13 mouse cellular contexts compared by ENCODE assay signal in the genomic region with DNA sequence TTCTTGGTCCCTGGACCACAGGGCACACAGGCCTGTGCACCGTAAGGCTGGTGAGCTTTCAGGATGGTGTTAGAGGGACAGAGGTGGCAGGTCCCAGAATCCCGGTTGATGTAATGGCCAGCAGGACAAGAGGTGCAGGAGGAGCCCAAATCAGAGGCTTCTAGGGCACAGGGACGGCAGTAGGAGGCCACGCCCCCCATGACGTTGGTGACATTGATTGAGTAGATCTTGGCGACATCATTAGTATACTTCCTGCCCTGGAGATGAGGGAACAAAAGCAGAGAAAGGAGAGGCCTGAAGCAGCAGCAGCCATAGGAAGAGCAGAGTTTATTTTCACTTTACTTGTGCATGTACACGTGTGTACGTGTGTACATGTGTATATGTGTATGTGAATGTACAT. TPM values are rescaled to one million over a fixed set of nuclear protein-coding genes. Genes with fewer than 3 reads are reported as not detected.
DNase-seq lines count a peak whose midpoint lies in the region; ATAC-seq and TF ChIP-seq lines count a peak whose summit lies in the region.
"Had no signal": no experiment of that assay in that cellular context is flagged by ENCODE, and none has a peak within 500 bp of the region (broad histone marks: within the 10 kb centered on the region; RNA-seq: fewer than 3 reads in every experiment).

No protein-coding gene starts in this region.

- H3K27me3 ChIP-seq in hindbrain, embryonic 10.5 days (ENCODE audit: insufficient read depth, poor library complexity, severe bottlenecking) = no peaks in the 10 kb centered on the region
- H3K27me3 ChIP-seq in hindbrain, postnatal 0 days (ENCODE audit: insufficient read depth, low read length) = no peaks in the 10 kb centered on the region
- H3K27me3 ChIP-seq in midbrain, embryonic 10.5 days (ENCODE audit: low read depth, poor library complexity, severe bottlenecking) = no peaks in the 10 kb centered on the region
- H3K27me3 ChIP-seq in midbrain, postnatal 0 days (ENCODE audit: insufficient read depth, low read length) = no peaks in the 10 kb centered on the region
- no peaks in the 10 kb centered on the region for H3K27me3 ChIP-seq in intestine, postnatal 0 days (replicated peaks; ENCODE audit: control insufficient read depth, insufficient read depth, low read length)
- no peaks in the 10 kb centered on the region for H3K27me3 ChIP-seq in forebrain, embryonic 15.5 days
- H3K27me3 ChIP-seq: midbrain, embryonic 15.5 days had no signal

- WGBS in hindbrain, embryonic 10.5 days = 65% methylated on average over 8 of the region's 8 CpGs
- WGBS in hindbrain, postnatal 0 days = 61% methylated on average over 8 of the region's 8 CpGs
- 81% methylated on average over 8 of the region's 8 CpGs for WGBS in midbrain, embryonic 10.5 days
- 82% methylated on average over 8 of the region's 8 CpGs for WGBS in midbrain, postnatal 0 days
- 50% methylated on average over 8 of the region's 8 CpGs for WGBS in intestine, postnatal 0 days
- 85% methylated on average over 8 of the region's 8 CpGs for WGBS in forebrain, embryonic 15.5 days

- no peak overlapping the region for H3K4me2 ChIP-seq in hindbrain, postnatal 0 days (ENCODE audit: low read depth, low read length)
- H3K4me2 ChIP-seq in midbrain, postnatal 0 days (ENCODE audit: low read depth, low read length, poor library complexity, severe bottlenecking) = no peak overlapping the region
- no peak overlapping the region for H3K4me2 ChIP-seq in intestine, postnatal 0 days (replicated peaks; ENCODE audit: low read depth)
- H3K4me2 ChIP-seq in forebrain, embryonic 15.5 days (replicated peaks) = no peak overlapping the region
- H3K4me2 ChIP-seq: heart, embryonic 11.5 days; midbrain, embryonic 15.5 days had no signal

- H3K36me3 ChIP-seq in hindbrain, embryonic 10.5 days = no peaks in the 10 kb centered on the region
- no peaks in the 10 kb centered on the region for H3K36me3 ChIP-seq in hindbrain, postnatal 0 days (ENCODE audit: insufficient read depth, low read length)
- H3K36me3 ChIP-seq in midbrain, embryonic 10.5 days = no peaks in the 10 kb centered on the region
- H3K36me3 ChIP-seq in midbrain, postnatal 0 days (ENCODE audit: insufficient read depth, low read length) = peaks cover 5% of the 10 kb centered on the region
- H3K36me3 ChIP-seq in intestine, postnatal 0 days (ENCODE audit: control insufficient read depth, insufficient read depth) = no peaks in the 10 kb centered on the region
- H3K36me3 ChIP-seq in forebrain, embryonic 15.5 days = no peaks in the 10 kb centered on the region
- H3K36me3 ChIP-seq: midbrain, embryonic 15.5 days had no signal

- no peak overlapping the region for H3K4me3 ChIP-seq in hindbrain, embryonic 10.5 days
- no peak overlapping the region for H3K4me3 ChIP-seq in hindbrain, postnatal 0 days (ENCODE audit: low read length)
- no peak overlapping the region for H3K4me3 ChIP-seq in midbrain, embryonic 10.5 days
- no peak overlapping the region for H3K4me3 ChIP-seq in midbrain, postnatal 0 days (ENCODE audit: low read depth, low read length)
- H3K4me3 ChIP-seq in intestine, postnatal 0 days (ENCODE audit: low read depth, low read length) = no peak overlapping the region
- H3K4me3 ChIP-seq in forebrain, embryonic 15.5 days = no peak overlapping the region
- H3K4me3 ChIP-seq: midbrain, embryonic 15.5 days had no signal

- no peak for TF ChIP-seq CTCF in hindbrain, postnatal 0 days (IDR thresholded peaks at IDR 0.05; ENCODE audit: low read depth)
- TF ChIP-seq CTCF in midbrain, postnatal 0 days (IDR thresholded peaks at IDR 0.05) = no peak
- no peak for TF ChIP-seq CTCF in intestine, postnatal 0 days (IDR thresholded peaks at IDR 0.05; ENCODE audit: low read depth)

- peak overlapping the region; percentile 20; the same call in 1 of the 2 replicates for H3K27ac ChIP-seq in hindbrain, embryonic 10.5 days
- H3K27ac ChIP-seq in hindbrain, postnatal 0 days = no peak overlapping the region
- H3K27ac ChIP-seq in midbrain, embryonic 10.5 days (replicated peaks) = 0 out of 2 replicates have a peak overlapping the region, but pooled peaks have one; percentile 19
- H3K27ac ChIP-seq in midbrain, postnatal 0 days (ENCODE audit: low read depth, low read length) = no peak overlapping the region
- H3K27ac ChIP-seq in intestine, postnatal 0 days (ENCODE audit: low read depth, low read length) = no peak overlapping the region
- no peak overlapping the region for H3K27ac ChIP-seq in forebrain, embryonic 15.5 days (replicated peaks)
- H3K27ac ChIP-seq: midbrain, embryonic 15.5 days had no signal

- peak; percentile 26 for DNase-seq in hindbrain, embryonic 10.5 days (ENCODE audit: low spot score)
- DNase-seq in hindbrain, postnatal 0 days (ENCODE audit: low spot score) = no peak
- DNase-seq in midbrain, embryonic 10.5 days (ENCODE audit: low spot score) = no peak
- DNase-seq in midbrain, postnatal 0 days (ENCODE audit: low spot score) = no peak
- DNase-seq in layer of hippocampus, postnatal 36 days = no peak
- DNase-seq in ovary, postnatal 36 days (ENCODE audit: low spot score) = no peak
- DNase-seq: cerebellum, postnatal 36 days; liver had no signal

- peaks cover 3% of the 10 kb centered on the region; the same call in 1 of the 2 replicates for H3K4me1 ChIP-seq in hindbrain, embryonic 10.5 days (replicated peaks)
- no peaks in the 10 kb centered on the region for H3K4me1 ChIP-seq in hindbrain, postnatal 0 days (ENCODE audit: insufficient read depth, low read length)
- no peaks in the 10 kb centered on the region for H3K4me1 ChIP-seq in midbrain, embryonic 10.5 days
- no peaks in the 10 kb centered on the region for H3K4me1 ChIP-seq in midbrain, postnatal 0 days (ENCODE audit: insufficient read depth, low read length)
- H3K4me1 ChIP-seq in intestine, postnatal 0 days (replicated peaks; ENCODE audit: control insufficient read depth, insufficient read depth, low read length) = no peaks in the 10 kb centered on the region
- no peaks in the 10 kb centered on the region for H3K4me1 ChIP-seq in forebrain, embryonic 15.5 days
- H3K4me1 ChIP-seq: midbrain, embryonic 15.5 days had no signal

- no peak for ATAC-seq in hindbrain, postnatal 0 days
- ATAC-seq in midbrain, postnatal 0 days (ENCODE audit: low FRiP score) = no peak
- peak; percentile 50; the same call in 1 of the 2 replicates for ATAC-seq in intestine, postnatal 0 days
- ATAC-seq in forebrain, embryonic 15.5 days (replicated peaks) = no peak
- ATAC-seq: inflammation-experienced regulatory T-cells, adult 6 months; midbrain, embryonic 15.5 days had no signal

- no peak overlapping the region for H3K9ac ChIP-seq in hindbrain, postnatal 0 days (replicated peaks; ENCODE audit: low read length)
- H3K9ac ChIP-seq in midbrain, postnatal 0 days (replicated peaks; ENCODE audit: low read length, poor library complexity, severe bottlenecking) = no peak overlapping the region
- no peak overlapping the region for H3K9ac ChIP-seq in intestine, postnatal 0 days (ENCODE audit: low read depth, low read length)
- no peak overlapping the region for H3K9ac ChIP-seq in forebrain, embryonic 15.5 days (replicated peaks)
- H3K9ac ChIP-seq: midbrain, embryonic 15.5 days had no signal

- H3K9me3 ChIP-seq in hindbrain, embryonic 10.5 days = no peaks in the 10 kb centered on the region
- no peaks in the 10 kb centered on the region for H3K9me3 ChIP-seq in hindbrain, postnatal 0 days (ENCODE audit: low read length)
- no peaks in the 10 kb centered on the region for H3K9me3 ChIP-seq in midbrain, embryonic 10.5 days (replicated peaks)
- no peaks in the 10 kb centered on the region for H3K9me3 ChIP-seq in midbrain, postnatal 0 days (ENCODE audit: low read length)
- no peaks in the 10 kb centered on the region for H3K9me3 ChIP-seq in intestine, postnatal 0 days (ENCODE audit: control insufficient read depth)
- no peaks in the 10 kb centered on the region for H3K9me3 ChIP-seq in forebrain, embryonic 15.5 days
- H3K9me3 ChIP-seq: midbrain, embryonic 15.5 days had no signal

RNA-seq across cellular contexts. Expression of gene Sars, which starts 22.8 kb away (rescaled TPM):
- 161 and 177 TPM in 2 replicates for polyA plus RNA-seq in hindbrain, embryonic 10.5 days (2016; fragmentation: Nextera tagmentation; extraction: Ambion mirVana)
- 122 and 137 TPM in 2 replicates for total RNA-seq in hindbrain, postnatal 0 days (2014; rRNA removed)
- polyA plus RNA-seq in hindbrain, postnatal 0 days (2015; fragmentation: Nextera tagmentation; extraction: Ambion mirVana) = 214 and 223 TPM in 2 replicates
- 179 and 187 TPM in 2 replicates for polyA plus RNA-seq in midbrain, embryonic 10.5 days (2016; fragmentation: Nextera tagmentation; extraction: Ambion mirVana)
- total RNA-seq in midbrain, postnatal 0 days (2014; rRNA removed) = 160 and 163 TPM in 2 replicates
- 223 and 225 TPM in 2 replicates for polyA plus RNA-seq in midbrain, postnatal 0 days (2015; fragmentation: Nextera tagmentation; extraction: Ambion mirVana)
- polyA plus RNA-seq in intestine, postnatal 0 days (2015; fragmentation: Nextera tagmentation; extraction: Ambion mirVana) = 99.5 and 106 TPM in 2 replicates
- 100 to 1,000 TPM; 190 to 210 TPM for total RNA-seq in layer of hippocampus, postnatal 36 days (2021)
- 221 and 222 TPM in 2 replicates for polyA plus RNA-seq in forebrain, embryonic 15.5 days (2015; fragmentation: Nextera tagmentation; extraction: Ambion mirVana)

RNA-seq across cellular contexts. Expression of gene Celsr2, which starts 52.4 kb away (rescaled TPM):
- polyA plus RNA-seq in hindbrain, embryonic 10.5 days (2016; fragmentation: Nextera tagmentation; extraction: Ambion mirVana) = 58.1 and 79.1 TPM in 2 replicates
- total RNA-seq in hindbrain, postnatal 0 days (2014; rRNA removed) = 94.8 and 95.3 TPM in 2 replicates
- 28.1 and 30.6 TPM in 2 replicates for polyA plus RNA-seq in hindbrain, postnatal 0 days (2015; fragmentation: Nextera tagmentation; extraction: Ambion mirVana)
- 53.7 and 67.5 TPM in 2 replicates for polyA plus RNA-seq in midbrain, embryonic 10.5 days (2016; fragmentation: Nextera tagmentation; extraction: Ambion mirVana)
- total RNA-seq in midbrain, postnatal 0 days (2014; rRNA removed) = 68.5 and 83.4 TPM in 2 replicates
- polyA plus RNA-seq in midbrain, postnatal 0 days (2015; fragmentation: Nextera tagmentation; extraction: Ambion mirVana) = 19.0 and 24.4 TPM in 2 replicates
- 0.50 and 1.4 TPM in 2 replicates for polyA plus RNA-seq in intestine, postnatal 0 days (2015; fragmentation: Nextera tagmentation; extraction: Ambion mirVana)
- 100 to 1,000 TPM; 178 to 190 TPM for total RNA-seq in layer of hippocampus, postnatal 36 days (2021)
- 49.1 and 52.8 TPM in 2 replicates for polyA plus RNA-seq in forebrain, embryonic 15.5 days (2015; fragmentation: Nextera tagmentation; extraction: Ambion mirVana)

Comparison
In these comparisons a context has a peak if more than half of its experiments do, and no peak if none do; other contexts are left out.
1. H3K27ac ChIP-seq: peak in hindbrain, embryonic 10.5 days (single experiment) and midbrain, embryonic 10.5 days (single experiment); none in hindbrain, postnatal 0 days (single experiment), midbrain, postnatal 0 days (single experiment), intestine, postnatal 0 days (single experiment) and forebrain, embryonic 15.5 days (single experiment).